Mouse (Mus musculus) olfactory bulb, adult 2 months (tissue): Measurements from ENCODE around the gene Rom1. TPM values are rescaled to one million over a fixed set of nuclear protein-coding genes. Genes with fewer than 3 reads are reported as not detected.

Experiments used
- H3K27ac ChIP-seq: fragments of 200-500 bp; 2 replicates; pipeline ENCODE4 v1.5.1; 2012; ENCODE audit warnings: low read depth, low read length; ENCODE audit not compliant: insufficient read depth
- H3K4me1 ChIP-seq: fragments of 200-500 bp; 2 replicates; pipeline ENCODE4 v1.6.1; 2012; ENCODE audit warnings: low read length; ENCODE audit not compliant: control insufficient read depth, insufficient read depth
- H3K4me3 ChIP-seq: fragments of 200-500 bp; 2 replicates; pipeline ENCODE4 v1.5.1; 2012; ENCODE audit warnings: mild to moderate bottlenecking, low read depth, low read length, moderate library complexity; ENCODE audit not compliant: insufficient read depth
- CTCF ChIP-seq: fragments of 200-500 bp; IDR thresholded peaks from 2 replicates; pipeline ENCODE4 v1.5.1; 2012; ENCODE audit warnings: low read depth, mild to moderate bottlenecking, low read length, moderate library complexity; ENCODE audit not compliant: insufficient read depth
- POLR2A ChIP-seq: fragments of 200-500 bp; IDR thresholded peaks from 2 replicates; pipeline ENCODE4 v1.6.1; 2012; ENCODE audit warnings: mild to moderate bottlenecking, low read depth, low read length, moderate library complexity; ENCODE audit not compliant: insufficient read depth
- WGBS: fragments of 180-500 bp; shearing (Covaris S2); methylation state at CpG from one replicate; pipeline ENCODE4 v1.1.7; 2018; 5-methylcytosine and 5-hydroxymethylcytosine counted together
- polyA plus RNA-seq: library from polyadenylated mRNA; stranded (reverse); fragments of >200 nt; gene quantifications from 2 replicates; pipeline ENCODE4 v1.2.4, GENCODE M21; 2012; ENCODE audit warnings: low replicate concordance; ENCODE audit not compliant: missing spikeins, insufficient read depth, insufficient read length

Rom1 gene
- polyA plus RNA-seq, 1 experiment: not detected

- Histone ChIP-seq H3K27ac (no peak overlapping the region), H3K4me3 (peak overlapping the region; percentile 48), H3K4me1 (0 out of 2 replicates have a peak, but pooled peaks cover 6% of the 10 kb centered on the region)
- no peak for TF ChIP-seq CTCF
- TF ChIP-seq POLR2A: no peak
- 19% methylated on average over 11 of the region's 11 CpGs for WGBS
These were observed 961 bp upstream of the Rom1 start for GRCm38 (mm10) chr19:8930117-8930516.

DNA sequence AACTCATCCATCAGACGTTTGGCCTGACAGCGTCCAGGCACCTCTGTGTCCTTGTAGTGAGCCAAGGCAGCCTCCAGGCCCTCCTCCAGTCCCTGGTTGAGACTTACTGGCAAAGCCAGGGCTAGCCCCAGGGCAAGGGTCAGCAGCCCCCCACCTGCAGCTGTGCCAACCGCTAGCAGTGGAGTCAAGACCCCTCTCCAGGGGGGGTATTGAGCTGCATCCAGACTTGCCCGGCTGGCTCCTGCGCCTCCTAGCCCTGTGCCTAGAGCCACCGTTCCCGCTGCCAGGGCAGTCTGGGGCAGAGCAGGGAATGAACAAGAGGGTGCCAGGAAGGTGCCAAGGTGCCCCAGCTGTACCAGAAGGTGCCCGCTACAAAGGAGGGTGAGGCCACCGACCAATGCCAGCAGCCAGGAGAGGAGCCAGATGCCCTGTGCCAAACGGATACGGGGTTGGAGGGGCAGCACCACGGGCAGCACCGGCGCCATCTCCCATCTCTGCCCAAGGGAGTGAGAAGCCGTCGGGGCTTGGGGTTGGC lies 400 bp downstream of the Rom1 start:
- H3K27ac ChIP-seq: no peak overlapping the region
- 20% methylated on average over 16 of the region's 16 CpGs for WGBS

DNA sequence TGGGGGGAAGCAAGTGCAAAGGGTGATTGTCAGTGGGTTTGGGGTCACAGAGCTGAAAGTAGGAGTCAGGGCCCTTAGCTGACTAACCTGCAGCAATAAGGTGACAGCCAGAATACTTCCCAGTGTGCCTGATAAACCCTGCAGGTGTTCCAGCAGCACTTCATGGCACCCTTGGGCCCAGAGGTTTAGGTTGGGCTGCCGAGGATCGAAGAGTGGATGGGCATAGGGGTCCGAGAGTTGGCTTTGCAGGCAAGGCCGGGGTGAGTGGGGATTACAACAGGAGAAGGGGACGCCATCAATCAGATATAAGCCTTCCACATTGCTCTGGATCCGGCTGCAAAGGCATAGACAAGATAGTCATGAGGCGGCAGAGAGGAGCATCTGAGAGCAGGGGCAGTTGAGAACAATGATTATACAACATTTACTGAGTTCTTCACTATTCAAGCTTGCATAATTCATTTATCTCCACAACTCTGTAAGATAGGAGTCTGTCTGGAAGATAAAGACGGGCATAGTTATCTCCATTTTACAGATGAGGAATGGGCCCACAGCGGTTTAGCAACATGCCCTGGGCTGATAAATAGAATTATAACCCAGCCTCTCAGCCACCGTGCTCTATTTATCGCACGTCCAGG lies 1.1 kb downstream of the Rom1 start:
- H3K27ac ChIP-seq: no peak overlapping the region

More for the DNA sequence above, 400 bp downstream of the Rom1 start:
- no peak for TF ChIP-seq POLR2A
- TF ChIP-seq CTCF: no peak
- 0 out of 2 replicates have a peak, but pooled peaks cover 6% of the 10 kb centered on the region for H3K4me1 ChIP-seq
- peak overlapping the region; percentile 48 for H3K4me3 ChIP-seq

DNA sequence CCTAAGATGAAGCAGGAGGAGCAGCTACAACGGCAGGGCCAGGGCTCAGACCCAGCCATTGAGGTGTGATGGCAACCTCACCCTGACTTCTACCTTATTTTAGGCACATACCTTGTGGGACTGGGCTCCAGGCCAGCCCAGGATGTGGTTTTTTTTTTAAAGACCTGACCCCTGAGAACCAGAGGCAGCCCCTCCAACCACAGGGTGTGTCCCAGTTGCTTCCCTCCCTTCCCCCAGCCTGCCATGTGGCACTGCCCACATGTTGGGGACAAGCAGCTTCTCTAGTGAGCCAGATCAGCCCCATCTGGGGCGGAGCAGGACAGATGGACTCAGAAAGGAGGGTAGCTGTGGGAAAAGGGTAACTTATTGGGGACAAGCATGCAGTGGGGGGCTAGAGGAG lies 2.4 kb downstream of the Rom1 start:
- TF ChIP-seq POLR2A (no peak), CTCF (no peak)
- no peak overlapping the region for H3K4me3 ChIP-seq
- 77% methylated on average over 2 of the region's 2 CpGs for WGBS
- H3K4me1 ChIP-seq: peaks cover 6% of the 10 kb centered on the region
- H3K27ac ChIP-seq: no peak overlapping the region

More for the DNA sequence above, 1.1 kb downstream of the Rom1 start:
- H3K4me3 ChIP-seq: no peak overlapping the region
- TF ChIP-seq POLR2A (no peak), CTCF (no peak)
- H3K4me1 ChIP-seq: 0 out of 2 replicates have a peak, but pooled peaks cover 6% of the 10 kb centered on the region
- WGBS: 95% methylated on average over 12 of the region's 12 CpGs

DNA sequence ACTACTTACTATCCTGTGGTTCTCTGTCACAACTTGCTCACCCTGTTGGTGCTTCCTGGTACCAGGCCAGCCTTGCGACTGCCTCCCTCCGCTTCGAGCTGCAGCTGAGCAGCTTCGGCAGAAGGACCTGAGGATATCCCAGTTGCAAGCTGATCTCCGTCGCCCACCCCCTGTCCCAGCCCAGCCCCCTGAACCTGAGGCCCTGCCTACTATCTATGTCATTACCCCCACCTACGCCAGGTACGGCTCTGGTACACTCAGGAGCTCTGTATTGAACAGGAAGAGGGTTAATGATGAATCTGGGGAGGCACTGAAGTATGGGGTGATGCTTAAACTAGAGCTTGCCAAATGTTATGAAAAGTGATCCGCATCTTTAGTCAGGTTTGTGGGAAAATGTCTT lies 7.4 kb downstream of the Rom1 start:
- 77% methylated on average over 9 of the region's 9 CpGs for WGBS
- Histone ChIP-seq H3K27ac (no peak overlapping the region), H3K4me3 (no peak overlapping the region), H3K4me1 (peaks cover 2% of the 10 kb centered on the region)
- TF ChIP-seq POLR2A (no peak), CTCF (no peak)

DNA sequence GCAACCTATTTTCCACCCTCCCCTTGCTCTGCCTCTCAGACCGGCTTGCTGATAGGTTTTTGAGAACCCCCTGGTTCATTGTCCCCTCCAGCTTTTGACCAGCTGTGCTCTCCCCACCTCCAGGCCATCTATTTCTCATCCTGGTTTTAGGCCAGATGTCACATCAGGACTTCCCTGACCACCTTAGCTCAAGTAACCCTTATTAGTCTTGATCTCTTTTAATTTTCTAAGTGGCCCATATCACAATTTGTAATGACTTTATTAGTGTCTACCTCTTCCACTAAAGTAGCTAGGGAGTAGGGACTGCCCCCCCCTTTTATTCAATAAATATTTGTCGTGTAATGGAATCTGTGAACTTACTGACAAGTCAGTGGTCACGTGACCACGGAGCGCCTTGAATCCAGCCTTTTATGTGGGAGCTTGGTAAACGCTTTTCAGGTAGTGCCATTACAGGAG lies 8.3 kb downstream of the Rom1 start:
- TF ChIP-seq CTCF: no peak
- no peak for TF ChIP-seq POLR2A
- Histone ChIP-seq H3K4me1 (peaks cover 2% of the 10 kb centered on the region), H3K4me3 (peak overlapping the region; percentile 99), H3K27ac (0 out of 2 replicates have a peak overlapping the region, but pooled peaks have one; percentile 34)
- under 1% methylated on average over 6 of the region's 6 CpGs for WGBS

- WGBS: 1% methylated on average over 50 of the region's 50 CpGs
- peak within 1 kb of the TSS; percentile 85 for H3K27ac ChIP-seq
- TF ChIP-seq POLR2A (peak; percentile 70), CTCF (no peak)
- peaks cover 2% of the 10 kb centered on the region for H3K4me1 ChIP-seq
- H3K4me3 ChIP-seq: peak within 1 kb of the TSS; percentile 99
These were observed 9.0 kb downstream of the Rom1 start, which contains the start of gene B3gat3 for GRCm38 (mm10) chr19:8920073-8920736. Gene B3gat3 (plus strand): TSS chr19:8920374.

GRCm38 (mm10) chr19:8919684-8920072 lies 9.5 kb downstream of the Rom1 start:
- peak overlapping the region; percentile 85 for H3K27ac ChIP-seq
- no peak overlapping the region for H3K4me3 ChIP-seq
- 59% methylated on average over 6 of the region's 6 CpGs for WGBS
- peaks cover 2% of the 10 kb centered on the region for H3K4me1 ChIP-seq
- no peak for TF ChIP-seq CTCF
- TF ChIP-seq POLR2A: no peak

DNA sequence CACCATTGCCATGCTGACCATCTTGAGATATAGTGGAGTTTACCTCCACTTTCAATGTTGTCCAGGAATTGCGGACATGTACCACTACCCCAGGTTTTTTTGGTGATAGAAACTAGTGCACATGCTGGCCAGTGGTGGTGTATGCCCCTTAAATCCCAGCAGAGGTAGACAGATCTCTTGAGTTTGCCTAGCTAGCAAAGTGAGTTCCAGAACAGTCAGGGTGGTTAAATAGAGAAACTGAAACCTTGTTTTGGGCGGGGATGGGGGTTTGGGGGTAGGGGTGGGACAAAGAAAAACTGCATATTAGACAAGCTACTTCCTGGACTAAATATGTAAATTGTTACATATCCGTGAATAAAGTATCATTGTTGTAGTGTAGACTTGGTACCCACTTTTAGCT lies 10.2 kb downstream of the Rom1 start:
- WGBS: 94% methylated on average over 3 of the region's 3 CpGs
- no peak overlapping the region for H3K4me3 ChIP-seq

GRCm38 (mm10) chr19:8914212-8914611 lies 14.9 kb downstream of the Rom1 start:
- Histone ChIP-seq H3K4me1 (no peaks in the 10 kb centered on the region), H3K27ac (no peak overlapping the region), H3K4me3 (no peak overlapping the region)
- WGBS: 96% methylated on average over 3 of the region's 3 CpGs
- no peak for TF ChIP-seq POLR2A
- TF ChIP-seq CTCF: no peak

More for the DNA sequence above, 10.2 kb downstream of the Rom1 start:
- peaks cover 2% of the 10 kb centered on the region for H3K4me1 ChIP-seq
- H3K27ac ChIP-seq: no peak overlapping the region
- TF ChIP-seq POLR2A (no peak), CTCF (no peak)
